Mouse (Mus musculus) T-cell, adult 2 months (primary cell): ENCODE results near the gene 9130213A22Rik.

Experiments used
- DNase-seq: peaks from one replicate; pipeline ENCODE4 v3.0.0; 2022; ENCODE audit warnings: low spot score

The 9130213A22Rik gene

GRCm38 (mm10) chr11:69074776-69075069, 47.7 kb downstream of the 9130213A22Rik start:
- DNase-seq: no peak

GRCm38 (mm10) chr11:69073951-69074775, 48.2 kb downstream of the 9130213A22Rik start:
- no peak for DNase-seq

- peak; percentile 88 for DNase-seq
Observed at GRCm38 (mm10) chr11:69073065-69073888, 49.1 kb downstream of the 9130213A22Rik start.

- DNase-seq: no peak
Observed at GRCm38 (mm10) chr11:69072666-69073064, 49.7 kb downstream of the 9130213A22Rik start.

- DNase-seq: no peak
Observed at GRCm38 (mm10) chr11:69072234-69072633, 50.2 kb downstream of the 9130213A22Rik start.

- DNase-seq: no peak
Observed at GRCm38 (mm10) chr11:69071262-69071661, 51.1 kb downstream of the 9130213A22Rik start.

GRCm38 (mm10) chr11:69070590-69071222, 51.7 kb downstream of the 9130213A22Rik start, which contains the start of gene Tmem107:
Tmem107 (plus strand) TSS chr11:69070806.
- peak; percentile 91 for DNase-seq

GRCm38 (mm10) chr11:69070093-69070492, 52.3 kb downstream of the 9130213A22Rik start:
- no peak for DNase-seq
